Mouse (Mus musculus): ENCODE results near the gene Carmil2.

Gene Carmil2

GRCm38 (mm10) chr8:105695080-105695780 lies 9.2 kb downstream of the Carmil2 start:
- no peak for DNase-seq (ENCODE audit: low spot score)

GRCm38 (mm10) chr8:105697196-105697780 lies 11.2 kb downstream of the Carmil2 start:
- no peak for DNase-seq (ENCODE audit: low spot score)

GRCm38 (mm10) chr8:105698734-105699133 lies 12.7 kb downstream of the Carmil2 start:
- DNase-seq (ENCODE audit: low spot score) = no peak

GRCm38 (mm10) chr8:105699488-105700215 lies 13.6 kb downstream of the Carmil2 start:
- no peak for DNase-seq (ENCODE audit: low spot score)

GRCm38 (mm10) chr8:105700566-105700965 lies 14.5 kb downstream of the Carmil2 start:
- peak; percentile 66 for DNase-seq (ENCODE audit: low spot score)

- peak; percentile 98 for DNase-seq (ENCODE audit: low spot score)
Measured at GRCm38 (mm10) chr8:105700966-105701824, 15.1 kb downstream of the Carmil2 start, which contains the start of the genes Acd and Pard6a. Gene Acd (minus strand): TSS chr8:105701102. Gene Pard6a (plus strand): TSS chr8:105701148.

GRCm38 (mm10) chr8:105702001-105702401 lies 15.9 kb downstream of the Carmil2 start:
- DNase-seq (ENCODE audit: low spot score) = peak; percentile 34

GRCm38 (mm10) chr8:105702731-105703415 lies 16.8 kb downstream of the Carmil2 start:
- no peak for DNase-seq (ENCODE audit: low spot score)

GRCm38 (mm10) chr8:105704146-105704812 lies 18.2 kb downstream of the Carmil2 start:
- no peak for DNase-seq (ENCODE audit: low spot score)

- DNase-seq (ENCODE audit: low spot score) = no peak
Measured at GRCm38 (mm10) chr8:105704955-105705354, 18.9 kb downstream of the Carmil2 start.

GRCm38 (mm10) chr8:105706426-105706825 lies 20.4 kb downstream of the Carmil2 start:
- DNase-seq (ENCODE audit: low spot score) = no peak

- DNase-seq (ENCODE audit: low spot score) = peak; percentile 96
Measured at GRCm38 (mm10) chr8:105707498-105708403, 21.7 kb downstream of the Carmil2 start, which contains the start of the genes 4933405L10Rik and Enkd1. Gene 4933405L10Rik (plus strand): TSS chr8:105707655. Gene Enkd1 (minus strand): TSS chr8:105708210.

- DNase-seq (ENCODE audit: low spot score) = no peak
Measured at GRCm38 (mm10) chr8:105708675-105709074, 22.6 kb downstream of the Carmil2 start.

GRCm38 (mm10) chr8:105709317-105709716 lies 23.2 kb downstream of the Carmil2 start:
- no peak for DNase-seq (ENCODE audit: low spot score)

- DNase-seq (ENCODE audit: low spot score) = no peak
Measured at GRCm38 (mm10) chr8:105712286-105712685, 26.2 kb downstream of the Carmil2 start.

GRCm38 (mm10) chr8:105714139-105714538 lies 28.1 kb downstream of the Carmil2 start:
- DNase-seq (ENCODE audit: low spot score) = peak; percentile 93

- DNase-seq (ENCODE audit: low spot score) = no peak
Measured at GRCm38 (mm10) chr8:105715042-105715441, 29.0 kb downstream of the Carmil2 start.

- DNase-seq (ENCODE audit: low spot score) = no peak
Measured at GRCm38 (mm10) chr8:105716302-105716945, 30.4 kb downstream of the Carmil2 start.

GRCm38 (mm10) chr8:105719637-105720036 lies 33.6 kb downstream of the Carmil2 start:
- no peak for DNase-seq (ENCODE audit: low spot score)
